Mouse (Mus musculus): ENCODE data around the gene Pnkp.

Gene Pnkp

GRCm38 (mm10) chr7:44857042-44857552, at the start of gene Pnkp:
TSS of gene Pnkp (plus strand) at chr7:44857139.
- peak; percentile 95 for DNase-seq (ENCODE audit: low read depth, low spot score)

- DNase-seq (ENCODE audit: low read depth, low spot score): no peak
Measured at GRCm38 (mm10) chr7:44808927-44809326, 48.0 kb upstream of the Pnkp start.

- DNase-seq (ENCODE audit: low read depth, low spot score): no peak
Measured at GRCm38 (mm10) chr7:44809466-44809865, 47.5 kb upstream of the Pnkp start.

GRCm38 (mm10) chr7:44810365-44810764, 46.6 kb upstream of the Pnkp start:
- no peak for DNase-seq (ENCODE audit: low read depth, low spot score)

- DNase-seq (ENCODE audit: low read depth, low spot score): no peak
Measured at GRCm38 (mm10) chr7:44810819-44811557, 46.0 kb upstream of the Pnkp start.

- DNase-seq (ENCODE audit: low read depth, low spot score): no peak
Measured at GRCm38 (mm10) chr7:44812651-44813325, 44.2 kb upstream of the Pnkp start.

- no peak for DNase-seq (ENCODE audit: low read depth, low spot score)
Measured at GRCm38 (mm10) chr7:44813985-44814384, 43.0 kb upstream of the Pnkp start.

- DNase-seq (ENCODE audit: low read depth, low spot score): no peak
Measured at GRCm38 (mm10) chr7:44814423-44814822, 42.5 kb upstream of the Pnkp start.

- DNase-seq (ENCODE audit: low read depth, low spot score): no peak
Measured at GRCm38 (mm10) chr7:44814952-44815553, 41.9 kb upstream of the Pnkp start.

- peak; percentile 96 for DNase-seq (ENCODE audit: low read depth, low spot score)
Measured at GRCm38 (mm10) chr7:44815721-44816469, 41.0 kb upstream of the Pnkp start, which contains the start of the genes Nup62 and Il4i1. TSS of gene Nup62 (plus strand) at chr7:44816088. TSS of gene Il4i1 (plus strand) at chr7:44816387.

GRCm38 (mm10) chr7:44816470-44817021, 40.4 kb upstream of the Pnkp start, which contains the start of gene Atf5:
TSS of gene Atf5 (minus strand) at chr7:44816658.
- peak; percentile 58 for DNase-seq (ENCODE audit: low read depth, low spot score)

- DNase-seq (ENCODE audit: low read depth, low spot score): peak; percentile 29
Measured at GRCm38 (mm10) chr7:44817441-44817840, 39.5 kb upstream of the Pnkp start.

GRCm38 (mm10) chr7:44818164-44818563, 38.8 kb upstream of the Pnkp start:
- DNase-seq (ENCODE audit: low read depth, low spot score): peak; percentile 75

- peak; percentile 80 for DNase-seq (ENCODE audit: low read depth, low spot score)
Measured at GRCm38 (mm10) chr7:44818751-44819235, 38.1 kb upstream of the Pnkp start.

GRCm38 (mm10) chr7:44819391-44819790, 37.5 kb upstream of the Pnkp start:
- DNase-seq (ENCODE audit: low read depth, low spot score): no peak

GRCm38 (mm10) chr7:44819863-44820262, 37.1 kb upstream of the Pnkp start:
- no peak for DNase-seq (ENCODE audit: low read depth, low spot score)

- no peak for DNase-seq (ENCODE audit: low read depth, low spot score)
Measured at GRCm38 (mm10) chr7:44820525-44820924, 36.4 kb upstream of the Pnkp start.

GRCm38 (mm10) chr7:44821666-44822448, 35.1 kb upstream of the Pnkp start:
- peak; percentile 36 for DNase-seq (ENCODE audit: low read depth, low spot score)

- no peak for DNase-seq (ENCODE audit: low read depth, low spot score)
Measured at GRCm38 (mm10) chr7:44823409-44823808, 33.5 kb upstream of the Pnkp start.

- peak; percentile 76 for DNase-seq (ENCODE audit: low read depth, low spot score)
Measured at GRCm38 (mm10) chr7:44824872-44825271, 32.1 kb upstream of the Pnkp start.

Measured in 3T3-L1 (cell line).